Mouse (Mus musculus) NIH3T3 (cell line): ENCODE data around the gene Galt.
"Not testable (repeated sequence)": the region's sequence is repeated elsewhere in the genome, so short reads cannot be mapped to it uniquely, and the experiment has no call there.

Experiments used
- DNase-seq: peaks from one replicate; pipeline ENCODE4 v3.0.0-alpha.2; 2012; ENCODE audit warnings: low read depth

Galt gene

GRCm38 (mm10) chr4:41740380-41741157, 14.5 kb upstream of the Galt start:
- DNase-seq = peak; percentile 70

GRCm38 (mm10) chr4:41741158-41741560, 13.9 kb upstream of the Galt start:
- DNase-seq = peak; percentile 92

- DNase-seq = no peak
Measured at GRCm38 (mm10) chr4:41744131-41744530, 10.9 kb upstream of the Galt start.

- no peak for DNase-seq
Measured at GRCm38 (mm10) chr4:41745021-41745420, 10.0 kb upstream of the Galt start.

- DNase-seq = peak; percentile 91
Measured at GRCm38 (mm10) chr4:41755338-41756305, 594 bp downstream of the Galt start, which contains the start of gene Sigmar1. Gene Sigmar1, minus strand, starts transcription at chr4:41756157.

- no peak for DNase-seq
Measured at GRCm38 (mm10) chr4:41756440-41756839, 1.4 kb downstream of the Galt start.

GRCm38 (mm10) chr4:41757321-41757720, 2.3 kb downstream of the Galt start:
- no peak for DNase-seq

- DNase-seq = no peak
Measured at GRCm38 (mm10) chr4:41758021-41758420, 3.0 kb downstream of the Galt start.

GRCm38 (mm10) chr4:41758701-41759100, 3.7 kb downstream of the Galt start:
- no peak for DNase-seq

- DNase-seq = no peak
Measured at GRCm38 (mm10) chr4:41759206-41759605, 4.2 kb downstream of the Galt start.

- no peak for DNase-seq
Measured at GRCm38 (mm10) chr4:41759656-41760287, 4.7 kb downstream of the Galt start.

- DNase-seq = peak; percentile 93
Measured at GRCm38 (mm10) chr4:41760288-41760721, 5.3 kb downstream of the Galt start.

GRCm38 (mm10) chr4:41760911-41761310, 5.9 kb downstream of the Galt start:
- no peak for DNase-seq

- DNase-seq = peak; percentile 53
Measured at GRCm38 (mm10) chr4:41761680-41762079, 6.7 kb downstream of the Galt start.

GRCm38 (mm10) chr4:41762099-41762687, 7.2 kb downstream of the Galt start:
- DNase-seq = peak; percentile 67

GRCm38 (mm10) chr4:41762688-41763114, 7.7 kb downstream of the Galt start:
- DNase-seq = peak; percentile 97

- not testable (repeated sequence) for DNase-seq
Measured at GRCm38 (mm10) chr4:41763176-41763575, 8.1 kb downstream of the Galt start.

GRCm38 (mm10) chr4:41767301-41767700, 12.3 kb downstream of the Galt start:
- not testable (repeated sequence) for DNase-seq

- peak; percentile 20 for DNase-seq
Measured at GRCm38 (mm10) chr4:41772946-41773345, 17.9 kb downstream of the Galt start.

GRCm38 (mm10) chr4:41773502-41773901, 18.5 kb downstream of the Galt start:
- DNase-seq = peak; percentile 69

GRCm38 (mm10) chr4:41774002-41774401, 19.0 kb downstream of the Galt start, which contains the start of gene Ccl27a:
Gene Ccl27a, minus strand, starts transcription at chr4:41774247.
- DNase-seq = peak; percentile 79

- not testable (repeated sequence) for DNase-seq
Measured at GRCm38 (mm10) chr4:41774506-41774905, 19.5 kb downstream of the Galt start.
